7 mouse cellular contexts compared by ENCODE assay signal in the genomic region with DNA sequence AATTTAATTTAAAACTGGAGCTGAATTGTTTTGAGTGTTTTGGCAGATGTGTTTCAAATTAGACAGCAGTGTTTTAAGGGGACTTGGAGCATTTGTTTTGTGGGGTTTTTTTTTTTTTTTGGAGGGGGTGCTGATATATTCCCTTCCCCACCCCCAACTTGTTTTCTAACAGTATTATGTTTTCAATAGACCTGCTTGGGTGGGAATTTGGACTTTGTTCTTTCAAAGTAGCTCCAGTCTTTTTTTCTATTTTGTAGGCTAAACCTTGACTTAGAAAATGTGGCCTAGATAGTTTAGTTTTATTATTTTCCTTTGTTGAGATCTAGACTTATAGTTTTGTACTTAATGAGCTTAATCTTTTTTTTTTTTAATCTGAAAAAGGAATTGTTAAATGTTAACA.
A peak's percentile ranks its signal among the peaks of the same experiment; 100 is the strongest.
DNase-seq lines count a peak whose midpoint lies in the region; ATAC-seq lines count a peak whose summit lies in the region.

No protein-coding gene starts in this region.

- no peaks in the 10 kb centered on the region for H3K27me3 ChIP-seq in lung, embryonic 15.5 days
- H3K27me3 ChIP-seq in embryonic facial prominence, embryonic 15.5 days = no peaks in the 10 kb centered on the region
- H3K27me3 ChIP-seq in limb, embryonic 10.5 days (ENCODE audit: low read depth, poor library complexity, severe bottlenecking) = no peaks in the 10 kb centered on the region
- no peaks in the 10 kb centered on the region for H3K27me3 ChIP-seq in neural tube, embryonic 15.5 days (replicated peaks)

- H3K4me2 ChIP-seq in lung, embryonic 15.5 days = peak overlapping the region; percentile 61
- H3K4me2 ChIP-seq in embryonic facial prominence, embryonic 15.5 days (replicated peaks) = peak overlapping the region; percentile 55
- H3K4me2 ChIP-seq in neural tube, embryonic 15.5 days = peak overlapping the region; percentile 61

- H3K27ac ChIP-seq in lung, embryonic 15.5 days = peak overlapping the region; percentile 91; the same call in 1 of the 2 replicates
- H3K27ac ChIP-seq in embryonic facial prominence, embryonic 15.5 days (replicated peaks) = peak overlapping the region; percentile 90
- H3K27ac ChIP-seq in limb, embryonic 10.5 days = peak overlapping the region; percentile 90
- peak overlapping the region; percentile 70 for H3K27ac ChIP-seq in neural tube, embryonic 15.5 days (replicated peaks)

- H3K36me3 ChIP-seq in lung, embryonic 15.5 days = no peaks in the 10 kb centered on the region
- H3K36me3 ChIP-seq in embryonic facial prominence, embryonic 15.5 days = no peaks in the 10 kb centered on the region; the same call in 1 of the 2 replicates
- peaks cover 10% of the 10 kb centered on the region for H3K36me3 ChIP-seq in limb, embryonic 10.5 days
- H3K36me3 ChIP-seq in neural tube, embryonic 15.5 days = no peaks in the 10 kb centered on the region

- no peak for ATAC-seq in lung, embryonic 15.5 days (ENCODE audit: borderline replicate concordance, extremely low read depth, low FRiP score, low TSS enrichment)
- no peak for ATAC-seq in embryonic facial prominence, embryonic 15.5 days (ENCODE audit: insufficient number of reproducible peaks, low FRiP score, low TSS enrichment, low read depth)
- ATAC-seq in neural tube, embryonic 15.5 days (ENCODE audit: low FRiP score) = no peak

- peak overlapping the region; percentile 47 for H3K4me3 ChIP-seq in lung, embryonic 15.5 days
- H3K4me3 ChIP-seq in embryonic facial prominence, embryonic 15.5 days (replicated peaks) = peak overlapping the region; percentile 38
- peak overlapping the region; percentile 59 for H3K4me3 ChIP-seq in limb, embryonic 10.5 days
- H3K4me3 ChIP-seq in neural tube, embryonic 15.5 days (replicated peaks) = peak overlapping the region; percentile 29

- no peaks in the 10 kb centered on the region for H3K9me3 ChIP-seq in lung, embryonic 15.5 days
- no peaks in the 10 kb centered on the region for H3K9me3 ChIP-seq in embryonic facial prominence, embryonic 15.5 days (replicated peaks)
- no peaks in the 10 kb centered on the region for H3K9me3 ChIP-seq in limb, embryonic 10.5 days (replicated peaks)
- H3K9me3 ChIP-seq in neural tube, embryonic 15.5 days (replicated peaks) = no peaks in the 10 kb centered on the region

- no peak for DNase-seq in lung, adult 18-20 months
- DNase-seq in limb, embryonic 10.5 days (ENCODE audit: low spot score) = no peak
- DNase-seq in layer of hippocampus, postnatal 14 days (ENCODE audit: low spot score in 2 of 2) = no peak
- no peak for DNase-seq in thymus, postnatal 25 days

- H3K4me1 ChIP-seq in lung, embryonic 15.5 days = peaks cover 20% of the 10 kb centered on the region; the same call in 1 of the 2 replicates
- H3K4me1 ChIP-seq in embryonic facial prominence, embryonic 15.5 days = peaks cover 11% of the 10 kb centered on the region
- H3K4me1 ChIP-seq in limb, embryonic 10.5 days = peaks cover 28% of the 10 kb centered on the region
- peaks cover 26% of the 10 kb centered on the region for H3K4me1 ChIP-seq in neural tube, embryonic 15.5 days

- H3K9ac ChIP-seq in lung, embryonic 15.5 days = no peak overlapping the region
- H3K9ac ChIP-seq in embryonic facial prominence, embryonic 15.5 days = no peak overlapping the region
- 0 out of 2 replicates have a peak overlapping the region, but pooled peaks have one; percentile 57 for H3K9ac ChIP-seq in neural tube, embryonic 15.5 days (replicated peaks)
